Mouse (Mus musculus) liver, embryonic 14.5 days (tissue): ENCODE measurements at regions not wholly inside any gene's neighbourhood (a gene's known extent, or its start where the extent isn't known, plus 50 kb on each side); places are given as distances from the start of the nearest gene placed in this dataset.

Experiments
- CTCF ChIP-seq: IDR thresholded peaks from 2 replicates; pipeline ENCODE4 v1.5.1; 2016; ENCODE audit warnings: antibody characterized with exemption, low read depth, control low read depth
- EP300 ChIP-seq: IDR thresholded peaks from 2 replicates; pipeline ENCODE4 v1.6.1; 2016; ENCODE audit warnings: antibody characterized with exemption, low read depth

DNA sequence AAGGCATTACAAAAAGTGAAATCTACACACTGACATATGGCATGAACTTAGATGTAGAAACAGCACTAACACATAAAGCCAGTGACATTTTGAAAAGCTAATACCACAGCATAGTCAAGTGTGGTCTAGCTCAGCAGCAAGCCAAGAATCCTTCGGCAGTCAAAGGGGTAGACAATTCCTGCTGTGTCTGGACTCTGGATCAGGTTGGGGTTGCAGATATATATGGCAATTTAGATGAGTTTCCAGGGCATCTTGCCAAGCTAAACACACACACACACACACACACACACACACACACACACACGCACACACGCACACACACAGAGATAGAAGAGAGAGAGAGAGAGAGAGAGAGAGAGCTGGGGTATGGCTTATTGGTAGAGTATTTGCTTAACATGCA is 118.2 kb downstream of the Chst1 start:
- no peak for TF ChIP-seq CTCF
- no peak for TF ChIP-seq EP300
